Mouse (Mus musculus) mouse embryonic stem cell (cell line): Measurements from ENCODE around the gene Olfr1152.

Experiments
- in situ Hi-C, 2 experiments: fragments of 300-500 bp; cut with MboI; formaldehyde crosslinking; loops; 1 replicate in 1 of 2; 3 replicates in 1 of 2; pipeline ENCODE4 v1.14.3; 2019 to 2020; ENCODE audit warnings: low sequenced_read_pairs in 2 of 2, low pct_unique_long_range_greater_than_20kb in 1 of 2, mixed read lengths in 1 of 2; ENCODE audit not compliant: unreplicated experiment in 1 of 2

The Olfr1152 gene

DNA sequence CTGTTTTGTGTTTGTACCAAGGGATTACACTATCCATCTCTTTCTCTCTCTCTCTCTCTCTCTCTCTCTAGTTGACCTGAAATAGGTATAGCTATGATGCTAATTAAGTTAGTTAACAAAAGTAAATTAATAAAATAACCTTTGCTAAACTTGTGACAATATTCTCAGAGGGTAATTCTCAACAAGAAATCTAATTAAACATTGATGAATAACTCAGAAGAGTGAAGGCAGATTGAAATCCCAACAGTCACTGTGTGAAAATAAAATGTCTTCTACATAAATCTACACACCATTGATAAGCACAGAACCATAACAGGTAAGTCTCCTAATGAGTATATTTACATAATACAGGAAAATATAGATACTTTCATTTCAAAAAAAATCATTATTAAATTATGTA, at the start of gene Olfr1152:
Gene Olfr1152 (plus strand): TSS at position 301 of the 400 bp plus-strand sequence.
- in situ Hi-C loops, result no loop called here

DNA sequence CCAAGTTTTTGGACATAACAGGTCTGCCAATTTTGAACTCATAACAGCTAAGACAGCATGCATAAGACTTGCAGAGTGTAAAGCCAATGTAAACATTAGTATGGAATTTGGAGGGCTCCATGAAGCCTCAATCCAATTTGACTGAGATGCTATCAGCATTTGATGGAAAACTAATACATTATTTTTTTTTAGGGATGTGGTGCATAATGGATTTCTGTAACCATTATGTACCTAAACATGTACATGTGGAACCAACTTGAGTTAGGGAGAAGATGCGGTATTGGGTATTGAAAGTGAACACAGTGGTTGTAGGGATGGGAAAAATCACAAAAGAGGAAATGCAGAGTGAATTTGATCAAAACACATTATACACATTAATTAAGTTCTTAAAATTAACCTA, 36.1 kb upstream of the Olfr1152 start, which contains the start of gene Olfr1148:
Gene Olfr1148 (plus strand): TSS at position 301 of the 400 bp plus-strand sequence.
- in situ Hi-C loops, result no loop called here

DNA sequence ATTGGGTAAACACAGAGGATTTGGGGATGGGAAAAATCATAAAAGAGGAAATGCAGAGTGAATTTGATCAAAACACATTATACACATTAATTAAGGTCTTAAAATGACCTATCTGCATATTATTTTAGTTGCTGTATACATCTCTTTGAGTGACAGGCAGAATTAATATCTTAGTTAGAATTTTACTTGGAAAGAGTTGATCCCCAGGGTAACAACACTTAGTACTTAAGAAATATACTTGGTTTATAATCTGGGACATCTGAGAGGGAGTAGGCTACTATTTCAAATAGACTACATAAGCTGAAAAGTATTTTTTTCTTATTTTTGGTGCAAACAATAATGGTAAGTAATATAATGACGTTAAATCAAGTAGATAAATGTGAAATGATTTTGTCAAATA, 22.6 kb upstream of the Olfr1152 start, which contains the start of gene Olfr1150-ps1:
Gene Olfr1150-ps1 (plus strand): TSS at position 301 of the 400 bp plus-strand sequence.
- in situ Hi-C loops, result no loop called here

DNA sequence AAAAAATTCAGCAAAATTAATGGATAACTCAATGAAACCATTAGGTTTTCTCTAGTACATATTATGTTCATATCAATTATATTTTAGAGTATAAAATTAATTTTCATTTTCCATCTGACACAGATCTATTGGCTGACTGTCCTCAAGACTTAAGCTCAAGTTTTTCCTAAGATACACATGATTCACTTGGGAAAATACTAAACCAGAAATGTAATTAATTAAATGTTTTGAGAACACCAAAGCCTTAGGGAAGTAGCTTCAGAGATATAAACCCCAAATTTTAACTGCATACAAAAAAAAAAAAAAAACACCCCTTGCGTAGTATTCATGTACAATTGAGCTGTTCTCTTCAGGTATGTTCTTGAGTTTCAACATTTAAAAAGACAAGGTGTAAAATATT, 10.7 kb upstream of the Olfr1152 start, which contains the start of gene Olfr1151:
Gene Olfr1151 (plus strand): TSS at position 301 of the 400 bp plus-strand sequence.
- in situ Hi-C loops, result no loop called here

DNA sequence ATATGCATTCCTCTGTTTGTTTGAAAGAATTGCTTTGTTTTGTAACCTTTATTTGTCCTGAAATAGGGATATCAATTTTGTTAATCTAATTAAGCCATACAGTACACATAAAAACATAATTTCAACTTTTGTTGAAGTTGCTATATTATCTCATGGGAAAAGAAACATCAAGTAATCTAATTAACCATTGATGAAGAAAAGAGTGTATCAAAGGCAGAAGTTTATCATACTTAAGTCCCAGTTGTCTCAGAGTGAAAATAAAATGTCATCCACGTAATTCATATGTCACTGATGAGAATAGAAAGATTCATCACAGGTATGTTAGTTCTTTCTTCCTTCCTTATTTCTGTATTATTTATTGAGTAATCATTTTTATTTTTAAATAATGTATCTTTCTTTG, 28.4 kb downstream of the Olfr1152 start, which contains the start of gene Olfr1153:
Gene Olfr1153 (plus strand): TSS at position 301 of the 400 bp plus-strand sequence.
- in situ Hi-C loops, result no loop called here

DNA sequence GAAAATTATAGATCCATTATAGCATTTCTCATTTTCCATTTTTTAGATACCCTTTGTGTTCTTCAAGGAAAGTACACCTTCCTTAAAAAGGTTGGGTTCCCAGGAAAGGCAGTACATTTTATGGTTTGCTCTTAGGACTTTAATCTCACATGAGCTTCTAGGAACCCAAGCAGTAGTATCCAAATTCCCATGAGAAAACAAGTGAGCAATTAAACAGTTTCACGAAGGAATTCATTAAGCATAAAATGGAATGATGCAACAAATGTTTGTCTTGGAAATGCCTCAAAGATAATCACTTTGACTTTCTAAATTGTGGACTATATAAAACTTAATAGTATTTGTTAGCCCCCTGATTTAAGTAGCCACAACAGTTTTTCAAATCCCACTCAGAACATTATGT, 38.8 kb downstream of the Olfr1152 start, which contains the start of gene Olfr1154:
Gene Olfr1154 (minus strand): TSS at position 101 of the 400 bp plus-strand sequence.
- in situ Hi-C loops, result no loop called here
